ENCODE assay signal across 17 mouse cellular contexts in the genomic region with DNA sequence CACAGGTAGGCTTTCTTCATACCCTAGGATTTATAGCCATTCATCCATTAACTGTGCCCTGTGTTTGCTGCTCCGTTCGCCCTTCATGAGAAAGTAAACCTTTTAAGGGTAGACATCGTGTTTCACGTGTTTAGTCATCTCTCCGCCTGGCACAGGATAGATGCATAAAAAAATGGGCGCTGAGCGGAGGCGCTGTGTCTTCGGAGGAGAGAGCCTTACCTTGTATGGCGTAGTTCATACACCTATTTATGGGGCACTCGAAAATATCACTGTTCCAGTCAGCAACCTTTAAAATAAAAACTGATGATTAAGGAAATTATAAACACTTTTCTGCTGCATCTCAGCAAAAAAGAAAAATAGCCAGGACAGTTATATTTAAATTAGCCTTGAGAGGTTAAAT.
"Had no signal": no experiment of that assay in that cellular context is flagged by ENCODE, and none has a peak within 500 bp of the region (broad histone marks: within the 10 kb centered on the region; RNA-seq: fewer than 3 reads in every experiment).

No protein-coding gene starts in this region.

- H3K36me3 ChIP-seq: liver, embryonic 12.5 days; lung, embryonic 15.5 days; midbrain, embryonic 10.5 days; midbrain, embryonic 12.5 days; neural tube, embryonic 13.5 days; neural tube, embryonic 15.5 days had no signal

- H3K4me2 ChIP-seq: liver, embryonic 12.5 days; lung, embryonic 15.5 days; midbrain, embryonic 12.5 days; neural tube, embryonic 13.5 days; neural tube, embryonic 15.5 days had no signal

- H3K4me3 ChIP-seq: liver, embryonic 12.5 days; lung, embryonic 15.5 days; midbrain, embryonic 10.5 days; midbrain, embryonic 12.5 days; myocyte; neural tube, embryonic 13.5 days; neural tube, embryonic 15.5 days had no signal

- H3K9me3 ChIP-seq: liver, embryonic 12.5 days; lung, embryonic 15.5 days; midbrain, embryonic 10.5 days; midbrain, embryonic 12.5 days; neural tube, embryonic 13.5 days; neural tube, embryonic 15.5 days had no signal

- H3K27ac ChIP-seq: liver, embryonic 12.5 days; liver, embryonic 14.5 days; lung, embryonic 15.5 days; midbrain, embryonic 10.5 days; midbrain, embryonic 12.5 days; neural tube, embryonic 13.5 days; neural tube, embryonic 15.5 days had no signal

- H3K27me3 ChIP-seq: liver, embryonic 12.5 days; lung, embryonic 15.5 days; midbrain, embryonic 12.5 days; neural tube, embryonic 13.5 days; neural tube, embryonic 15.5 days had no signal

- ATAC-seq: liver, embryonic 12.5 days; midbrain, embryonic 16.5 days had no signal

- H3K4me1 ChIP-seq: liver, embryonic 12.5 days; lung, embryonic 15.5 days; midbrain, embryonic 10.5 days; midbrain, embryonic 12.5 days; neural tube, embryonic 13.5 days; neural tube, embryonic 15.5 days had no signal

- DNase-seq: lung, adult 2 months; lung, postnatal 10 days; lung, postnatal 4 days; midbrain, embryonic 14.5 days; right cerebral cortex, postnatal 14 days; thymus, adult 18-20 months; thymus, postnatal 14 days; thymus, postnatal 36 days had no signal

- H3K9ac ChIP-seq: liver, embryonic 12.5 days; liver, embryonic 14.5 days; lung, embryonic 15.5 days; midbrain, embryonic 12.5 days; neural tube, embryonic 13.5 days; neural tube, embryonic 15.5 days had no signal
